Mouse (Mus musculus) c-Kit-positive CD71-positive TER-119-positive erythroid progenitor cells, embryonic 14.5 days (primary cell): ENCODE measurements around the gene Atp8b5.

ENCODE experiments used
- DNase-seq: peaks from one replicate; pipeline ENCODE4 v3.0.0-alpha.2; 2013; ENCODE audit warnings: low spot score

The Atp8b5 gene

GRCm38 (mm10) chr4:43383246-43384082 is 116.5 kb downstream of the Atp8b5 start:
- no peak for DNase-seq

- DNase-seq: no peak
Measured at GRCm38 (mm10) chr4:43384083-43384460, 117.1 kb downstream of the Atp8b5 start.

- no peak for DNase-seq
Measured at GRCm38 (mm10) chr4:43384541-43384940, 117.6 kb downstream of the Atp8b5 start.

GRCm38 (mm10) chr4:43386932-43387331 is 120.0 kb downstream of the Atp8b5 start:
- DNase-seq: no peak

GRCm38 (mm10) chr4:43389390-43389789 is 122.4 kb downstream of the Atp8b5 start:
- no peak for DNase-seq

GRCm38 (mm10) chr4:43389845-43390440 is 123.0 kb downstream of the Atp8b5 start:
- no peak for DNase-seq

- DNase-seq: no peak
Measured at GRCm38 (mm10) chr4:43391521-43392050, 124.6 kb downstream of the Atp8b5 start.

GRCm38 (mm10) chr4:43394345-43394891 is 127.5 kb downstream of the Atp8b5 start:
- DNase-seq: no peak

GRCm38 (mm10) chr4:43395147-43395546 is 128.2 kb downstream of the Atp8b5 start:
- DNase-seq: no peak

- no peak for DNase-seq
Measured at GRCm38 (mm10) chr4:43395836-43396235, 128.9 kb downstream of the Atp8b5 start.

- DNase-seq: no peak
Measured at GRCm38 (mm10) chr4:43396381-43396780, 129.4 kb downstream of the Atp8b5 start.

- DNase-seq: no peak
Measured at GRCm38 (mm10) chr4:43398014-43398413, 131.1 kb downstream of the Atp8b5 start.

GRCm38 (mm10) chr4:43398829-43399331 is 131.9 kb downstream of the Atp8b5 start:
- DNase-seq: no peak

GRCm38 (mm10) chr4:43399391-43400131 is 132.6 kb downstream of the Atp8b5 start:
- DNase-seq: no peak

- DNase-seq: no peak
Measured at GRCm38 (mm10) chr4:43400976-43401375, 134.0 kb downstream of the Atp8b5 start.

- no peak for DNase-seq
Measured at GRCm38 (mm10) chr4:43401486-43401885, 134.5 kb downstream of the Atp8b5 start.

- no peak for DNase-seq
Measured at GRCm38 (mm10) chr4:43402212-43402611, 135.3 kb downstream of the Atp8b5 start.

- no peak for DNase-seq
Measured at GRCm38 (mm10) chr4:43404697-43405096, 137.7 kb downstream of the Atp8b5 start.

- no peak for DNase-seq
Measured at GRCm38 (mm10) chr4:43406162-43406971, 139.4 kb downstream of the Atp8b5 start.

GRCm38 (mm10) chr4:43407071-43407920 is 140.3 kb downstream of the Atp8b5 start:
- DNase-seq: no peak
